Mouse (Mus musculus) limb, embryonic 11.5 days (tissue): ENCODE results near the gene Gm26657. TPM values are rescaled to one million over a fixed set of nuclear protein-coding genes. Genes with fewer than 3 reads are reported as not detected.
A peak's percentile ranks its signal among the peaks of the same experiment; 100 is the strongest.

Experiments
- ATAC-seq: fragments of 200-750 bp; cut with Nextera tagmentation; 2 replicates; pipeline ENCODE4 v1.8.0; 2017; ENCODE audit warnings: low read depth; ENCODE audit not compliant: insufficient number of reproducible peaks, low FRiP score, low TSS enrichment
- DNase-seq: peaks from one replicate; pipeline ENCODE4 v3.0.0-alpha.2; 2015; ENCODE audit warnings: low spot score
- H3K27ac ChIP-seq: fragments of 300-500 bp; sonication (generic); replicated peaks from 2 replicates; pipeline ENCODE4 v1.5.1; 2014; ENCODE audit warnings: low read depth, mild to moderate bottlenecking, low read length
- H3K27me3 ChIP-seq: fragments of 300-500 bp; sonication (generic); 2 replicates; pipeline ENCODE4 v1.6.1; 2014; ENCODE audit warnings: mild to moderate bottlenecking, low read length, mixed read lengths; ENCODE audit not compliant: control insufficient read depth, insufficient read depth
- H3K36me3 ChIP-seq: fragments of 300-500 bp; sonication (generic); 2 replicates; pipeline ENCODE4 v1.6.1; 2014; ENCODE audit warnings: mild to moderate bottlenecking, low read length, moderate library complexity, mixed read lengths; ENCODE audit not compliant: control insufficient read depth, insufficient read depth
- H3K4me1 ChIP-seq: fragments of 300-500 bp; sonication (generic); 2 replicates; pipeline ENCODE4 v1.6.1; 2014; ENCODE audit warnings: low read length, mixed read lengths; ENCODE audit not compliant: control insufficient read depth, insufficient read depth
- H3K4me2 ChIP-seq: fragments of 300-500 bp; sonication (generic); 2 replicates; pipeline ENCODE4 v1.6.1; 2014; ENCODE audit warnings: low read depth, mild to moderate bottlenecking, moderate library complexity; ENCODE audit not compliant: severe bottlenecking
- H3K4me3 ChIP-seq: fragments of 300-500 bp; sonication (generic); 2 replicates; pipeline ENCODE4 v1.5.1; 2014; ENCODE audit warnings: low read depth, low read length
- H3K9ac ChIP-seq: fragments of 300-500 bp; sonication (generic); 2 replicates; pipeline ENCODE4 v1.6.1; 2014; ENCODE audit warnings: mild to moderate bottlenecking, low read length
- H3K9me3 ChIP-seq: fragments of 300-500 bp; sonication (generic); 2 replicates; pipeline ENCODE4 v1.6.1; 2016; ENCODE audit warnings: low read length; ENCODE audit not compliant: control insufficient read depth
- WGBS: fragments of 180-500 bp; shearing (Covaris S2); extraction: QIAGEN DNeasy Blood & Tissue Kit; methylation state at CpG from one replicate; pipeline ENCODE4 v1.1.7; 2014; 5-methylcytosine and 5-hydroxymethylcytosine counted together
- polyA plus RNA-seq: library from polyadenylated mRNA; unstranded; fragments of >200 nt; fragmentation: Nextera tagmentation; extraction: Ambion mirVana; gene quantifications from 2 replicates; pipeline ENCODE4 v1.2.1, GENCODE M21; 2014

Gene Gm26657
- polyA plus RNA-seq, 1 experiment from 2014 or later: not detected

- DNase-seq (no peak), ATAC-seq (no peak)
- Histone ChIP-seq H3K4me2 (no peak overlapping the region), H3K9ac (no peak overlapping the region), H3K27me3 (no peaks in the 10 kb centered on the region), H3K27ac (no peak overlapping the region), H3K4me3 (no peak overlapping the region), H3K36me3 (no peaks in the 10 kb centered on the region), H3K9me3 (no peaks in the 10 kb centered on the region), H3K4me1 (no peaks in the 10 kb centered on the region)
- 64% methylated on average over 9 of the region's 9 CpGs for WGBS
Measured at GRCm38 (mm10) chr4:56719456-56719855, 20.4 kb upstream of the Gm26657 start.

- DNase-seq (no peak), ATAC-seq (no peak)
- 86% methylated on average over 9 of the region's 9 CpGs for WGBS
- Histone ChIP-seq H3K4me2 (no peak overlapping the region), H3K36me3 (no peaks in the 10 kb centered on the region), H3K27ac (no peak overlapping the region), H3K4me1 (no peaks in the 10 kb centered on the region), H3K27me3 (no peaks in the 10 kb centered on the region), H3K9ac (no peak overlapping the region), H3K4me3 (no peak overlapping the region), H3K9me3 (no peaks in the 10 kb centered on the region)
Measured at GRCm38 (mm10) chr4:56720403-56720802, 19.5 kb upstream of the Gm26657 start.

- Histone ChIP-seq H3K27ac (no peak overlapping the region), H3K27me3 (no peaks in the 10 kb centered on the region), H3K36me3 (no peaks in the 10 kb centered on the region), H3K4me3 (no peak overlapping the region), H3K4me1 (no peaks in the 10 kb centered on the region), H3K9ac (no peak overlapping the region), H3K9me3 (no peaks in the 10 kb centered on the region), H3K4me2 (no peak overlapping the region)
- ATAC-seq (no peak), DNase-seq (peak; percentile 47)
- WGBS: 29% methylated on average over 3 of the region's 3 CpGs
Measured at GRCm38 (mm10) chr4:56721469-56721868, 18.4 kb upstream of the Gm26657 start.

GRCm38 (mm10) chr4:56722346-56722745, 17.5 kb upstream of the Gm26657 start:
- 73% methylated on average over 6 of the region's 6 CpGs for WGBS
- DNase-seq: no peak
- Histone ChIP-seq H3K36me3 (no peaks in the 10 kb centered on the region), H3K4me3 (no peak overlapping the region), H3K4me1 (no peaks in the 10 kb centered on the region), H3K4me2 (no peak overlapping the region), H3K9me3 (no peaks in the 10 kb centered on the region), H3K27me3 (no peaks in the 10 kb centered on the region), H3K9ac (no peak overlapping the region), H3K27ac (no peak overlapping the region)
- no peak for ATAC-seq

GRCm38 (mm10) chr4:56723237-56723636, 16.6 kb upstream of the Gm26657 start:
- Histone ChIP-seq H3K27me3 (no peaks in the 10 kb centered on the region), H3K4me2 (no peak overlapping the region), H3K4me3 (no peak overlapping the region), H3K27ac (no peak overlapping the region), H3K9me3 (no peaks in the 10 kb centered on the region), H3K4me1 (no peaks in the 10 kb centered on the region), H3K9ac (no peak overlapping the region), H3K36me3 (no peaks in the 10 kb centered on the region)
- WGBS: 90% methylated on average over 6 of the region's 6 CpGs
- no peak for ATAC-seq
- no peak for DNase-seq

GRCm38 (mm10) chr4:56725839-56726238, 14.0 kb upstream of the Gm26657 start:
- Histone ChIP-seq H3K4me3 (no peak overlapping the region), H3K4me1 (no peaks in the 10 kb centered on the region), H3K27me3 (no peaks in the 10 kb centered on the region), H3K9me3 (no peaks in the 10 kb centered on the region), H3K9ac (no peak overlapping the region), H3K36me3 (no peaks in the 10 kb centered on the region), H3K27ac (no peak overlapping the region), H3K4me2 (no peak overlapping the region)
- ATAC-seq (no peak), DNase-seq (peak; percentile 45)
- WGBS: 61% methylated on average over 8 of the region's 8 CpGs

GRCm38 (mm10) chr4:56740611-56741010, 741 bp downstream of the Gm26657 start:
- Histone ChIP-seq H3K36me3 (peaks cover 3% of the 10 kb centered on the region; the same call in 1 of the 2 replicates), H3K4me3 (no peak overlapping the region), H3K4me1 (no peaks in the 10 kb centered on the region), H3K9ac (no peak overlapping the region), H3K27me3 (no peaks in the 10 kb centered on the region), H3K9me3 (no peaks in the 10 kb centered on the region), H3K27ac (no peak overlapping the region), H3K4me2 (no peak overlapping the region)
- DNase-seq: no peak
- 96% methylated on average over 20 of the region's 20 CpGs for WGBS
- no peak for ATAC-seq

GRCm38 (mm10) chr4:56741041-56741493, 1.2 kb downstream of the Gm26657 start, which contains the start of gene Actl7b:
Actl7b (minus strand) TSS chr4:56741443.
- no peak for ATAC-seq

GRCm38 (mm10) chr4:56742698-56743097, 2.8 kb downstream of the Gm26657 start:
- H3K4me1 ChIP-seq: no peaks in the 10 kb centered on the region
- WGBS: 87% methylated on average over 4 of the region's 4 CpGs
- H3K27ac ChIP-seq: no peak overlapping the region
- DNase-seq (no peak), ATAC-seq (no peak)
- no peaks in the 10 kb centered on the region for H3K9me3 ChIP-seq
- peaks cover 3% of the 10 kb centered on the region; the same call in 1 of the 2 replicates for H3K36me3 ChIP-seq
- no peaks in the 10 kb centered on the region for H3K27me3 ChIP-seq
- no peak overlapping the region for H3K4me3 ChIP-seq
- H3K9ac ChIP-seq: no peak overlapping the region
- no peak overlapping the region for H3K4me2 ChIP-seq

More at GRCm38 (mm10) chr4:56741041-56741493, 1.2 kb downstream of the Gm26657 start, which contains the start of gene Actl7b:
- Histone ChIP-seq H3K27ac (no peak within 1 kb of the TSS), H3K9ac (no peak within 1 kb of the TSS), H3K9me3 (no peaks in the 10 kb centered on the region), H3K4me1 (no peaks in the 10 kb centered on the region), H3K27me3 (no peaks in the 10 kb centered on the region), H3K4me2 (no peak within 1 kb of the TSS), H3K4me3 (no peak within 1 kb of the TSS), H3K36me3 (peaks cover 3% of the 10 kb centered on the region; the same call in 1 of the 2 replicates)
- WGBS: 94% methylated on average over 13 of the region's 13 CpGs
- no peak for DNase-seq
